Mouse (Mus musculus) ovary, adult 18-20 months (tissue): ENCODE data around the gene Mfn1.
A peak's percentile ranks its signal among the peaks of the same experiment; 100 is the strongest.

ENCODE experiments used
- DNase-seq: peaks from one replicate; pipeline ENCODE4 v3.0.0; 2022; ENCODE audit warnings: low spot score, mixed read lengths

Gene Mfn1

DNA sequence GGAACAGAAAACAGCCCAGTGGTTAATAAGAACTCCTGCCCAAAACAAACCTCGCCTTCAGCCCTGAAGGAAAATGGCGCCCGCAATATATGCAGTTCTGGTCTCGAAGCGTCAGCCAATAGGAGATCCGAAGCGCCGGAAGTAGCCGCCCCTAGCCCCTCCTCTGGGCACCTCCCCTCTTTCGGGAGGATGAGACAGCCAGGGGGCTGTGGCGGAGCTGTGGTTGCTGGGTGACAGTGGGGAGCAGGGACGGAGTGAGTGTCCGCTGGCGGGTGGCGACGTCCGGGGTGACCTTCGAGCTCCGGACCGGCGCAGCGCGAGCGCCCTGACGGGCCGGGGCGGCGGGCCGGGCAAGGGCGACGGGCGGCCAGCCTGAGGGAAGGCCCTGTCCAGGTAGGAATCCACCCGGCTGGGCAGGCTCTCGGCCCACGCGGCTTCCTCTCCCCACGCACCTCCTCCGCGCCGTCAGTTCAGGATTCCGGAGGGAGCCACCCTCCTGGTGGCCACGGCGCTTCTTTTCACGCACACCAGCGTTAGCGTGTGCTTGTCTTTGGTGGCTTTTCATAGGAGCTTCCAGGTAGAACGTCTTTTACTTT lies at the start of gene Mfn1:
Gene Mfn1 (plus strand): TSS at position 163 of the 596 bp plus-strand sequence.
- DNase-seq: peak; percentile 94

DNA sequence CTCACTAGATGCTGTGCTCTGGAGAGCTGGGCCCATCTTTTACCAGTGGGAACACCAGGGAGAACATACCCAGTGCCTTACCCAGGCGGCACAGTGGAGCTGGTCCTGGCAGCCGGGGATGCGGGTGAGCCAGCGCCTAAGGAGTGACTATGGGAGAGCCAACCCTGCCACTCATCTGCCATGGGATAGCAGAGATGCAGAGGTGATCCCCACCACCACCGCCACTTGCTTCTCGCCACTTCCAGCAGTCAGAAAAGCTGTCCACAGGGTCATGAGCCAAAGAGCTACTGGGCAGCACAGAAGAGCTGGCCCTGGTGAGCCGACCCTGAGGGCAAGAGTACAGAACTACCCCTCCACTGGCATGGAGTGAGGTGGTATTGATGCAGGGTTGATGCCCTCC lies 49.3 kb upstream of the Mfn1 start:
- DNase-seq: no peak

DNA sequence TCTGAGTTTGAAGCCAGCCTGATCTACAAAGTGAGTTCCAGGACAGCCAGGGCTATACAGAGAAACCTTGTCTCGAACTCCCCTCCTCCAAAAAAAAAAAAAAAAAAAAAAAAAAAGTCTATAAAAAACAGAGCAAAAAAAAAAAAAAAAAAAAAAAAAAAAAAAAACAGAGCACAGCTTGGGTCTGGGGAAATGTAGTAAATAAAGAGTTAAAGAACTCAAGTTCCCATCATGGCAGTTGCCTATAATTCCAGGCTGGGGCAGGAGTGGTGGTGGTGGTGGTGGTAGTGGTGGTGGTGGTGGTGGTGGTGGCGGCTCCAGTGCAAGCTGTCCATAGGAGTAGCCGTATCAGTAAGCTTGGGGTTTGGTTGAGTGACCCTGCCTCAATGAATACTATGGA lies 46.2 kb upstream of the Mfn1 start:
- DNase-seq: no peak

DNA sequence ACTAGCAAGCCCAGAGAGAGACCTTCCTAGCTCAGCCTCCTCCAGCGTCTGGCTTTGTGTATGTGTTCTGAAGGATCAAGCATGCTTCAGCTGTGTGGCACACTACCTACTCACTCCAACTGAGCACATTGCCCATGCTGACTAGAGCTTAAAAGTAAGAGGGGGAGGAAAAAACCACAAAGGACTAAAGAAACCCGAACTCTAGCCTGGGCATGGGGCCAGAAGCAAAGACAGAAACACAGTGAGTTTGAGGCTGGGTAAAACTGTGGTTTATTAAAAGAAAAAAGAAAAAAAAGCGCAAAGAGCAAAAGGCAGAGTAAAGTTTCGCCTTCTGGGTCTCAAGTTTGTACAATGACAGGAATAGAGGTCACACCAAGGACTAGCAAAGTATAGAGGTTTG lies 42.7 kb upstream of the Mfn1 start:
- DNase-seq: no peak

DNA sequence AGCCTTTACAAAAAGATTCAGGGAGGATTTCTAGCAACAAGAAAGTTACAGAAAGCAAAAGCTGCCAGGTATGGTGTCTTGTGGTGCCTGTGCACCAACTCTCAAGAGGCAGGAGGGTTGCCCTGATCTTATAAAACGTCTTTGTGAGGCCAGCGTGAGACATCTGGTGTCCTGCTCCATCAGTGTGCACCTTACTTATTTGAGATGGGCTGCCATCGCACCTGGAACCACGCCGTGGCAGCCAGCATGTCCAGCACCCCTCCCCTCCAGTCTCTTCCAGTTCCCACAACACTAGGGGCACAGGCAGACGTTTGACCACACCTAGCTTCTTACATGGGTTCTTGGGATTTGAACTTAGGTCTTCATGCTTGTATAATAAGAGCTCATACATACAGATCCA lies 41.1 kb upstream of the Mfn1 start:
- no peak for DNase-seq

DNA sequence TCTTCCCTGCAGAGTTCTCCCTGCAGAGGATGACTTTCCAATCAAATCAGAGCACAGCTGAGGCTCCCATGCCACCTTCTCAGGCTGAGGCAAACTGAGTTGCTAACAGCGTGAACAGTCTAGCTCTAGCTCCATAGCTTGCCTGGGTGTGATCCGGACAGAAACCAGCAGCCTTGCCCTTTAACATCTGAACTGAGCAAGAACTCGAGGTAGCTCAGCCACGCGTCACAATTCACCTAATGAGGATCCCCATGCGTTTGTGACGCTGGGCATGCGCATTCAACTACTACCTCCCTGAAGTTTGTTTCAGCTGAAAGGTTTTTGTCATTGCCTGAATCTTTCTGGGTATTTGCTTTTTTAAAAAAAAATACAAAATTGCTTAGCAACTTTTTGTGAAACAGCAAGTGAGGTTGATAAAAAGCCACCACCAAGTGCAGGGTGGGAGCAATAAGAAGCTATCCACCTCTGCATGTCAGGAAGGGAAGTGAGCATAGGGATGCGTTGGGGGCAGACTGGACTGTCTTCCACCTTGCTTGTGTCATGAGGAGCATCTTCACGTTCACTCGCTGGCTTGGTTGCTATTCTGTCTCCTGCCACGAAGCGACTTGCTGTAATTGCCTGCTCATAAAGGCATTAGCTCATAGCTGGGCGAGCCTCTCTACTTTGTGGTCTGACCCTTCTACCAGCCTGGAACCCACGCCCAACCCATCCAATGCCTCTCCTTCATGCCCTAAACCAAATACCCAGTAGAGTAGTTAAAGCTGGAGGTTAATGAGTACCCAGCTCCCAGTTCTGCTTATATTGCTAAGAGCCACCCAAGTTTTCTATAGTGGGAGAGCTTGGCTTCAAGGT lies 39.0 kb upstream of the Mfn1 start:
- DNase-seq: no peak

DNA sequence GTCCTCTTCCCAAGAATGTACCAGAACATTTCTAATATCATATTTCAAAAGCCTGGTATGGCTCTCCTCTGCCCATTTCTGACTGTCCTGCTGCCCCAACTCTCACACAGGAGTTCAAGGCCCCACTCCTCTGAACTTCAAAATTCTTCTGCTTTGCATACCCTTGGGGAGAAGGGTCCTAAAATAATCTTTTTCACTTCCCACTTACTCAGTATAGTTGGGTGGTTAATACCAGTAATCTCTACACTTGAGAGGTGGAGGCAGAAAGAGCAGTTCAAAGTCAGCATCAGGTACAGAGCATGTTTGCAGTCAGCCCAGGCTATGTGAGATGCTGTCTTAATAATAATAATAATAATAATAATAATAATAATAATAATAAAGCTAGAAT lies 38.3 kb upstream of the Mfn1 start:
- DNase-seq: no peak

DNA sequence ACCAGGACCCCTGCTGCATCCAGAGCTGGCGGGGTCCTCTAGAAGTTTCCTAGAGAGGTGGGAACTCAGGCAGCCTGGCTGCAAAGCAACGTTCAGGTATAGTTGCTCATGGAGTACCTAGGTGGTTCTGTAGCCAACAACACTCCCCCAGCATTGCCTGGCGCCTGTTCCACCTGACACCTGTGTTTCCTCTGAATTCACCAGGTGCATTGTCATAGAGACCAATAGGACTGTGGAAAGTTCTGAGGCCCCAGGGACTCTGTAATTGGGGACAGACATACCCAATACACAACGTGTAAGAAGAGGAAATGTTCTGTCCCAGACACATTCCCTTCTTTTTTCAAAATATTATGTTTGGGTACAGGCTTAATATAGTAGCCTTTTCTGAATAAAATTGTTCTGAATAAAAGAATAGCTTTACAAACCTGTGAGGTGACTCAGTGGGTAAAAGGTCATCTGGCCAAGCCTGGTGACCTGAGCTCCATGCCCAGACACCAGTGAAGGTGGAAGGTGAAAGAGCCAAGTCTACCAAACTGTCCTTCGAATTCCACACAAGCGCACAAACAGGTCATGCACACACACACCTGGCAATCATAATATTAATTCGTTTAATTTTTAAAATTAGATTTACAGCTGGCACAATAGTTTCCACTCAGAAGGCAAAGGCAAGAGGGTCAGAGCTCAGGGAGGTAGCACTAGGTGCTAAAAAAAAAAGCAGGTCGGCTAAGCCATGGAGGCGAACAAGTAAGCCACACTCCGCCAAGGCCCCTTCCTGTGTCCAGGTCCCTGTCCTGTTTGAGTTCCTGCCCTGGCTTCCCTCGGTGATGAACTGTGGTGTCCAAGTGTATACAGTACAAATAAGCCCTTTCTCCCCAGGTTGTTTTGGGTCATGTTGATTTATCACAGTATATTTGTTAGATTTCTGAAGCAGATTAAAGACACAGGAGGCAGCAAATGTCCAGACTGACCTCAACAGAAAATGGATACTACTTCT lies 36.9 kb upstream of the Mfn1 start, which contains the start of gene Kcnmb3:
Gene Kcnmb3 (minus strand): TSS at position 135 of the 994 bp plus-strand sequence.
- DNase-seq: no peak

DNA sequence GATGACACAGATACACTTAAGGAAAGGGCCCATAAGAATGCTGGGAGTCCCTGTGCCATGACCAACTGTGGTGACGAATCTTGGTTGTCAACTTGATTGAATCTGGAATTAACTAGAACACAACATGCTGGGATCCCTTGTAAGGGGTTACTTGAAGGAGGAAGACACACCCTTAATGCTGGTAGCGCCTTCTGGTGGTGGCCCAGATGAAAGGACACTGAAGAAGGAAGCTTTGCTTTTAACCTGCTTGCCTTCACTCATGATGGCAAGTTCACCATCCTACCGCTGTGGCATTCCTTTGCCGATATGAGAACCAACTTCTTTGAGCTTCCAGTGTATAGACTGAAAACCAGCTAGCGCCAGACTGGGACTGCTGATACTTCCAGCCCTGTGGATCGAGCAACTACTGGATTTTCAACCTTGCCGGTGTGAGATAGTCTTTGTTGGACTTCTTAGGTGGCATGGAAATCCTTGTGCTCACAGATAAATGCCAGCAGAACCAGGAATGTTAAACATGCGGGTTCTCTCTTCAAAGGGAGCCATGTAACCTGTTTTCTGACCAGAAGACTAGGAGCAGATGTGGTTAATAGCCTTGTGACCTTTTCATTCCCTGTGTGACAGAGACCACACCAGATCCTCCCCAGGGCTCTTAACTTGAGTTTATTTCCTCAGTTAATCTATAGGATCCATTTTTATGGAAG lies 34.7 kb upstream of the Mfn1 start:
- DNase-seq: no peak

DNA sequence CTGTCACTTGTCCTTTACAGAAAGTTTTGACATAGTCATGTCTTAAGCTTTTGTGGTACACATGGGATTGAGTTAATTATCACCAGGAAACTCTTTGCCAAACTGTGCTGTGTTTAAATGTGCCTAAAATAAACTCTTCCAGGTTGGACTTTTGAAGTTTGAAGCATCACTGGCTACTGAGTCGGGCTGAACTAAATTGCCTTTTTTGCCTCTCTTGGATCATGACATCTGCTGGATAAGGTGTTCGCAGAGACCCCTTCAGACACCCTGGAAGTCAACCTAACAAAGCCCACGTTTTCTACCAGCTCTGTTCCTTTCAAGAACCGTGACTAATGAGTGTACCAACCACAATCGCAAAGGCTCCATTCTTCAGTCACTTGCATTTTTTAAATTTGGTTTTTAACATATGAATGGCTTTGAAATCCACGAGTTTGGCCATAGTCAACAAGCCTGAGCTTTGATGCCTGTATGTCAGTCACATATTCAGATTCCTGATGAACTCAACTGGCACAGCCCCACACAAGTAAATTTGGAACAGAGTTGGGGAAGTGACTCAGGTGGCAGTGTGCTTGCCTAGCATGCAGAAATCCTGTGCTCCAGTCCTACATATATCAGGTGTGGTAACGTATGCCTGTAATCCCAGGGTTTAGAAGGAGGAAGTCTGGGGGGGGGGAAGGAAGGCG lies 34.0 kb upstream of the Mfn1 start:
- DNase-seq: no peak

DNA sequence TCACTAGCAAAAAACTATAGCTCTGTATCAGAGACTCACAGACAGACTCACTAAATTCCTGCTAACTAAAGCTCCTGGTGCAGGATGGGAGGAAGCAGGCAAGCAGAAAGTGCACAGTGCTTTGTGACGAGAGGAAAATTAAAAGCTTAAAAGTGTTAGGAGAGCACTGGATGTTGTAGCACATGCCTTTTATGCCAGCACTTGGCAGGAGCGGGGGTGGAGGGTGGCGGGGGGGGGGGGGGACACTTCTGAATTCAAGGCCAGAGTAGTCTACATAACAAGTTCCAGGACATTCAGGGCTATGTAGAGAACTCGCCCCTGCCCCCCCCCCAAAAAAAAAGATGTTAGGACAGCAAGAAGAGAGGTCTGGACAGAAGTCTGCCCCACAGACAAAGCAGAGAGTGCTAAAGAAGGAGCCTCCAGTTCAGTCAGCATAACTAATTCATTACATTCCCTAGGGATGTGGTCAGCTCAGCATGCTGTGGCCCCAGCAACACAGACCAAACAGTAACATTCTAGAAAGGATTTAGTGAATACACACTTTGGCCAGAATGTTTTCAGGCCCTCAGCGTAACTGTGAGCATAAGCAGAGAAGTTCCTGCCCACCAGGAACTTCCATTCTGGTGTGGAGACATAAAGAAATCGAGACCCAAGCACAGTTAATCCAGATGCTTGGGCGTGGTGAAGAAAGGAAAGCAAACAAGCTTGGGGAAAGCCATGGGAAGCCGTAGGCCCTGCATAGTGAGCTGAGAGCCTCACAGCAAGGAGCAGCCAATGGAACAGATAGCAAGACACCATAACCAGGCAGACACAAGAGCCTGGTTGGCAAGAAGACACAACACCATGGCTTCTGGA lies 33.2 kb upstream of the Mfn1 start:
- DNase-seq: no peak

DNA sequence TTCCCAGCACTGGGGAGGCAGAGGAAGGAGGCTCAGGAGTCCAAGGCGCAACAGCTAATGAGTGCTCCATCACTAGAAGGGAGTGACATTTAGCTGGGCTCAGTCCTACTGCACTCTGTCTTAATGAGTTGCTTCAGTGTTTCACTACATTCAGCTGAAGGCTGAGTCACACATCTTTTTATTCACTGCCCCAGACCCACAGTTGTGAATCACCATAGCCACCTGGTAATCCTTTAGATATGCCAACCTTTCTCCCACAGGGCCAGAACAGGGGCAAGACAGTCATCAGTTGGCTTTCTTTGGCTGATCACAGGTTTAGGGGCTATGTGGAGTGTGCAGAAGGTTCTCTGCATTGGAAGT lies 32.6 kb upstream of the Mfn1 start:
- DNase-seq: no peak

DNA sequence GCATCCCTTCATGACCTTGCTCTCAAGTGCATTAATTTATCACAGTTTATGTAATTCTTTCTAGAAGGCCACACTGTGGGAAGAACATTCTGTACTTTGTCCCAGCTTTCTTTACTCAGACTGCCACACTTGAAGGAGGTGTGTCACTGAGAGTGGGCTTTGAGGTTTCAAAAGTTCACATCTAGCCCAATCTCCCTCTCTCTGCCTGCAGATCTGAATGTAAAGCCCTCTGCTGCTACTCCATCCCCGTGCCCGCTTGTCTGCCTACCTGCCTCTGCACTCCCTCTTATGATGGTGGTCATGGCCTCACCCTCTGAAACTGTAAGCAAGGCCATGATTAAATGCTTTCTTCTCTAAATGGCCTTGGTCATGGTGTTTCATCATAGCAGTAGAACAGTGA lies 28.9 kb upstream of the Mfn1 start:
- no peak for DNase-seq

DNA sequence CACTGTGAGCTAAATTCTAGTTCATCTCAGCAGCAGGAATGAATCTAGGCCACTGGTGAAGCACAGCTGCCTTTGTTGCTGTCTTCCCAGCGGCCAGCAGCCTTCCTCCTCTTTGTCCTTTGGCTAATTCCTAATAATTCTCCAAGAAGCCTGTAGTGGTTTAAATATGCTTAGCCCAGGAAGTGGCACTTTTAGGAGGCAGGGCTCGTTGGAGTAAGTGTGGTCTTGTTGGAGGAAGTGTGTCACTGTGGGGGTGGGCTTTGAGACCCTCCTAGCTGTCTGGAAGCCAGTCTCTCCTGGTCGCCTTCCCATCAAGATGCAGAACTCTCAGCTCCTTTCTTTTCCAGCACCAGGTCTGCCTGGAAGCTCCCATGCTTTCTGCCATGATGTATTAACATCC lies 23.4 kb upstream of the Mfn1 start:
- DNase-seq: no peak

DNA sequence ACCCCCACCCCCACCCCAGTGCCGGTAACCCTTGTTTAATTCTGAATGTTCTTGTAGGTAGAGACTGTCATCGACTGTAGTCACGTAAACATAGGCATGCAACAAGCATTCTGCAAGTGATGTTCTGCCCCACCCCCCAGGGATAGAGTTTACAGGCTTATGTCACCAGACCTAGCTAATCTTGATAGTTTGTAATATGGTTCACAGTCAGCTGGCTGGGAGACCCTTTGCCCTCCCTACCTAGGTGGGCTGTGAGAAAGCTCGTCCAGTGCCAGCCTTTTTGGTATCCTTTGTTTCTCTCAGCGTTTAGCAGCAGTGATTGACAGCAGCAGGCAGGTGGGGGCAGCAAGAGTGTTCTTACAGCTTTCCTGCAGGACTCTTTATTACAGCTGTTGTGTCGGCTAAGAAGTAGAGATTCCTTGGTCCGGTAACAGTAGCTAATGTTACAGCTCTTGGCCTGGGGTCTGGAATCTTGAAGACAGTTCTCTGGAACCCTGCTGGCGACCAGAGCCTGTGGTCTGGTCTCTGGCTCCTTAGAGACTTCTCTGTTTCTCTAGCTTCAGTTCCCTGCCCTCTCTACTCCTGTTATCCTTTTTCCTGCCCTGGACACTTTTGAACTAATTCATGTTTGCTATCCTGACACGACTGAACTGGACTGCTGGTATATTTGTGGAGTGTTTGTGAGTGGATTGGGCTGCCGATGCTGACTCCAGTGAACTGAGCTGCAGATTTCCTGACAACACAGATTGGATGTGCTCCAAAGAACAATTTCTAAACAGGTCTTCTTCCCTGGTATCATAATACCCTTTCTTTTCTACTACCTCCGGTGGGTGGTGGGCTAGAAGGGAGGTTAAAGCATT lies 22.7 kb upstream of the Mfn1 start:
- DNase-seq: no peak

DNA sequence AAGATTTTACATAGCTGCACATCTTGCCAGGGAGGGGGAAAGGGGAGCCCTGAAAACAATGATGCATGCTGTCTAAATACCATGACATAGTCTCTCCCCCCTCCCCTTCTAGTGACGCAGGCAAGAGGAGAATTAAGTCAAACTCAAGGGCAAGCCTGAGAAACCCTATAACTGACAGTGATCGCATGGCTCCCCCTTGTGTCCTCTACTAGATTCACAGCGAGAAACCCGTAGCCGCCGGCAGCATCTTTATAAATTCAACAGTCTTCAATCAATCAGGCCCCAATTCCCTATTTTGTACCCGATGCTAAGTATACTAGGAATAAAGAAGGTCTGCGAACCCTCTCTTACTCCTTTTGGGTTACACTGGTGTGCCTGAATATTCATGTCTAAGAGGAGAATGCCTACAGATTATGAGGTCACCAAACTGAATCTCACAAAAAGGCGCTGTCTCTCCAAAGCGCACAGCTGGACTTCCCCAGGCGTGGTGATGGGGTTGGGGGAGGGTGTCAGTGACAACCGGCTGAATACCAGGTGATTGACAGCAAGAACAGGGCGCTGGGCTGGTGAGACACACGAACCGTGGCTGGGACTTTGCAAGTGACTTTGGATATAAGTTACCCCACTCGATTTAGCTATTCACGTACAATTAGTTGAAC lies 20.5 kb upstream of the Mfn1 start:
- no peak for DNase-seq

DNA sequence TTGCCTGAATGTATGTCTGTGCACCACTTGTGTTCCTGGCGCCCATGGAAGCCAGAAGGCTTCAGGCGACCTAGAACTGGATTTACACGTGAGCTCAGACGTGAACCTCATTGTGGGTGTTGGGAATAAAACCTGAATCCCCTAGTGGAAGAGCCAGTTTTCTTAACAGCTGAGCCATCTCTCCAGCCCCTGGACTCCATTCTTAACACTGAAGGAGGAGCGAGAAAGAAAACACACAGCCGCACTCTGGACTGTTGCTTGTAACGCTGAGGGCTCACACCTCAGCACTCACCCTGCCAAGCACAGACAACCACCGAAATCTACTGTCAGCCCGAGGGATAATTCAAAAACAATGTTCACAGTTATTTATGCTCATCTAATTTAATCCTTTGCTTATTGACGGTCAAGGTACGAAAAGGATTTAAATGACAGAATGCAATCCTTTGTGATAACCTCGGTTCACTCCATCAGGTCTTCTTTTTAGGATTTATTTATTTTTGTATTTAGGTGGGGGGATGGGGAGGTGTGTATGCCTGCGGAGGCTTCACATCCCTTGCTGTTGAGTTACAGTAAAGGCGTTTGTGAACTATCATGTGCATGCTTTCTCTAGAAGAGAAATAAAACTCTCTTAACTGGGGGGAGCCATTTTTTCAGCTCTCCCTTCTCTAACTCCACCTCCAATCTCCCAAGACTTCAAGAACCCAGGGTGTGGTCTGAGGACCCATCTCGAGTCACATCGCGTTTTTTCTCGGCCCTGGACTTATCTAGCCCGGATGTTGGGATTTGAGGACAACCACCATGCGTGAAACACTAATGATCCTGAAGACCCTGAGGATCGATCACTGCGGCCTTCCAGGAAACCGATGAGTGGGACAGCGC lies 19.5 kb upstream of the Mfn1 start, which contains the start of gene Zfp639:
Gene Zfp639 (plus strand): TSS at position 764 of the 879 bp plus-strand sequence.
- no peak for DNase-seq
